Mouse (Mus musculus): ENCODE measurements around the gene Stra8. TPM values are rescaled to one million over a fixed set of nuclear protein-coding genes. Genes with fewer than 3 reads are reported as not detected.

Stra8 gene
- total RNA-seq, 4 experiments from 2014 or later: not detected

Other genes with a start within 250 kb of the Stra8 start
- gene Agbl3, start 139.7 kb upstream of the Stra8 start, total RNA-seq (2022): 10 to 100 TPM; 14.4 to 18.7 (median 15.8) TPM
- gene Tmem140, start 57.0 kb upstream of the Stra8 start, total RNA-seq (2022): 1 to 10 TPM; 1.9 to 4.3 (median 2.9) TPM
- 1 to 10 TPM; 3.6 to 4.1 (median 3.8) TPM for gene Cyren, start 42.1 kb upstream of the Stra8 start, total RNA-seq (2022)
- gene Wdr91, start 9.3 kb upstream of the Stra8 start, total RNA-seq (2022): 10 to 100 TPM; 35.9 to 39.9 (median 38.0) TPM
- 1 to 10 TPM in 3 of 4 experiments, under 1 TPM in 1; 0.67 to 2.2 (median 1.4) TPM for gene Slc23a4, start 68.2 kb downstream of the Stra8 start, total RNA-seq (2022)
- gene Cnot4, start 213.6 kb downstream of the Stra8 start, total RNA-seq (2022): 10 to 100 TPM; 36.7 to 47.7 (median 39.9) TPM